Mouse (Mus musculus) stomach, embryonic 15.5 days (tissue): Measurements from ENCODE around the gene Bicc1. TPM values are rescaled to one million over a fixed set of nuclear protein-coding genes. Genes with fewer than 3 reads are reported as not detected.

Source experiments
- ATAC-seq: fragments of 200-750 bp; cut with Nextera tagmentation; 2 replicates; pipeline ENCODE4 v1.8.0; 2017; ENCODE audit warnings: low read depth, moderate number of reproducible peaks, moderate TSS enrichment; ENCODE audit not compliant: insufficient read depth, low FRiP score
- H3K27ac ChIP-seq: fragments of 300-500 bp; sonication (generic); 2 replicates; pipeline ENCODE4 v1.5.1; 2015; ENCODE audit warnings: mild to moderate bottlenecking, inconsistent platforms
- H3K27me3 ChIP-seq: fragments of 300-500 bp; sonication (generic); replicated peaks from 2 replicates; pipeline ENCODE4 v1.6.1; 2015; ENCODE audit warnings: inconsistent platforms
- H3K36me3 ChIP-seq: fragments of 300-500 bp; sonication (generic); 2 replicates; pipeline ENCODE4 v1.6.1; 2015; ENCODE audit warnings: inconsistent platforms
- H3K4me1 ChIP-seq: fragments of 300-500 bp; sonication (generic); 2 replicates; pipeline ENCODE4 v1.6.1; 2015; ENCODE audit warnings: inconsistent platforms
- H3K4me2 ChIP-seq: fragments of 300-500 bp; sonication (generic); 2 replicates; pipeline ENCODE4 v1.6.1; 2015; ENCODE audit warnings: mild to moderate bottlenecking, inconsistent platforms
- H3K4me3 ChIP-seq: fragments of 300-500 bp; sonication (generic); replicated peaks from 2 replicates; pipeline ENCODE4 v1.5.1; 2015; ENCODE audit warnings: inconsistent platforms
- H3K9ac ChIP-seq: fragments of 300-500 bp; sonication (generic); 2 replicates; pipeline ENCODE4 v1.6.1; 2015; ENCODE audit warnings: inconsistent platforms
- H3K9me3 ChIP-seq: fragments of 300-500 bp; sonication (generic); 2 replicates; pipeline ENCODE4 v1.6.1; 2016; ENCODE audit warnings: inconsistent platforms
- WGBS: fragments of 180-500 bp; shearing (Covaris S2); methylation state at CpG from one replicate; pipeline ENCODE4 v1.1.7; 2015; 5-methylcytosine and 5-hydroxymethylcytosine counted together
- polyA plus RNA-seq: library from polyadenylated mRNA; unstranded; fragments of >200 nt; fragmentation: Nextera tagmentation; extraction: Ambion mirVana; gene quantifications from 2 replicates; pipeline ENCODE4 v1.2.1, GENCODE M21; 2015

The Bicc1 gene
- polyA plus RNA-seq, 1 experiment from 2014 or later = 23.1 TPM

GRCm38 (mm10) chr10:71156569-71156968 lies 2.9 kb downstream of the Bicc1 start:
- H3K9me3 ChIP-seq = no peaks in the 10 kb centered on the region
- no peak for ATAC-seq
- no peak overlapping the region for H3K9ac ChIP-seq
- H3K36me3 ChIP-seq = no peaks in the 10 kb centered on the region
- H3K4me2 ChIP-seq = no peak overlapping the region
- H3K27ac ChIP-seq = no peak overlapping the region
- H3K27me3 ChIP-seq = peaks cover 12% of the 10 kb centered on the region; the same call in 1 of the 2 replicates
- 76% methylated on average over 5 of the region's 5 CpGs for WGBS
- H3K4me1 ChIP-seq = no peaks in the 10 kb centered on the region
- no peak overlapping the region for H3K4me3 ChIP-seq

GRCm38 (mm10) chr10:71153610-71154009 lies 5.9 kb downstream of the Bicc1 start:
- H3K27ac ChIP-seq = no peak overlapping the region

GRCm38 (mm10) chr10:71153138-71153537 lies 6.4 kb downstream of the Bicc1 start:
- H3K9ac ChIP-seq = no peak overlapping the region
- H3K27me3 ChIP-seq = no peaks in the 10 kb centered on the region
- no peak overlapping the region for H3K27ac ChIP-seq
- no peak; the same call in 1 of the 2 replicates for ATAC-seq
- no peak overlapping the region for H3K4me2 ChIP-seq
- H3K36me3 ChIP-seq = no peaks in the 10 kb centered on the region
- H3K9me3 ChIP-seq = no peaks in the 10 kb centered on the region
- no peaks in the 10 kb centered on the region for H3K4me1 ChIP-seq
- H3K4me3 ChIP-seq = no peak overlapping the region
- 82% methylated on average over 1 of the region's 1 CpGs for WGBS

More at GRCm38 (mm10) chr10:71153610-71154009, 5.9 kb downstream of the Bicc1 start:
- no peak overlapping the region for H3K9ac ChIP-seq
- 92% methylated on average over 6 of the region's 6 CpGs for WGBS
- no peaks in the 10 kb centered on the region for H3K9me3 ChIP-seq
- no peak overlapping the region for H3K4me3 ChIP-seq
- no peak for ATAC-seq
- no peaks in the 10 kb centered on the region for H3K27me3 ChIP-seq
- no peaks in the 10 kb centered on the region for H3K36me3 ChIP-seq
- no peak overlapping the region for H3K4me2 ChIP-seq
- no peaks in the 10 kb centered on the region for H3K4me1 ChIP-seq

GRCm38 (mm10) chr10:71150486-71150885 lies 9.0 kb downstream of the Bicc1 start:
- Histone ChIP-seq H3K27me3 (no peaks in the 10 kb centered on the region), H3K4me3 (no peak overlapping the region), H3K9me3 (no peaks in the 10 kb centered on the region), H3K4me2 (no peak overlapping the region), H3K9ac (no peak overlapping the region), H3K4me1 (peaks cover 8% of the 10 kb centered on the region; the same call in 1 of the 2 replicates), H3K36me3 (no peaks in the 10 kb centered on the region), H3K27ac (no peak overlapping the region)
- no peak for ATAC-seq
- 88% methylated on average over 2 of the region's 2 CpGs for WGBS

GRCm38 (mm10) chr10:71148951-71149603 lies 10.4 kb downstream of the Bicc1 start:
- H3K4me2 ChIP-seq = no peak overlapping the region
- H3K27me3 ChIP-seq = no peaks in the 10 kb centered on the region
- H3K9me3 ChIP-seq = no peaks in the 10 kb centered on the region
- H3K36me3 ChIP-seq = no peaks in the 10 kb centered on the region
- no peak overlapping the region for H3K4me3 ChIP-seq
- peaks cover 8% of the 10 kb centered on the region; the same call in 1 of the 2 replicates for H3K4me1 ChIP-seq
- 51% methylated on average over 5 of the region's 5 CpGs for WGBS
- H3K27ac ChIP-seq = no peak overlapping the region
- no peak for ATAC-seq
- H3K9ac ChIP-seq = no peak overlapping the region

GRCm38 (mm10) chr10:71148226-71148625 lies 11.3 kb downstream of the Bicc1 start:
- Histone ChIP-seq H3K4me2 (no peak overlapping the region), H3K9me3 (no peaks in the 10 kb centered on the region), H3K27ac (no peak overlapping the region), H3K9ac (no peak overlapping the region), H3K27me3 (no peaks in the 10 kb centered on the region), H3K36me3 (no peaks in the 10 kb centered on the region), H3K4me3 (no peak overlapping the region), H3K4me1 (peaks cover 8% of the 10 kb centered on the region; the same call in 1 of the 2 replicates)
- ATAC-seq = no peak
- WGBS = 91% methylated on average over 9 of the region's 9 CpGs

- Histone ChIP-seq H3K27ac (no peak overlapping the region), H3K36me3 (no peaks in the 10 kb centered on the region), H3K9ac (no peak overlapping the region), H3K9me3 (no peaks in the 10 kb centered on the region), H3K4me2 (no peak overlapping the region), H3K4me3 (no peak overlapping the region), H3K27me3 (no peaks in the 10 kb centered on the region), H3K4me1 (peaks cover 8% of the 10 kb centered on the region; the same call in 1 of the 2 replicates)
- no peak for ATAC-seq
- 68% methylated on average over 15 of the region's 15 CpGs for WGBS
Measured at GRCm38 (mm10) chr10:71146681-71147615, 12.6 kb downstream of the Bicc1 start.

GRCm38 (mm10) chr10:71145801-71146200 lies 13.7 kb downstream of the Bicc1 start:
- Histone ChIP-seq H3K4me1 (peaks cover 8% of the 10 kb centered on the region; the same call in 1 of the 2 replicates), H3K4me2 (no peak overlapping the region), H3K36me3 (no peaks in the 10 kb centered on the region), H3K9ac (no peak overlapping the region), H3K27ac (no peak overlapping the region), H3K9me3 (no peaks in the 10 kb centered on the region), H3K27me3 (no peaks in the 10 kb centered on the region), H3K4me3 (no peak overlapping the region)
- ATAC-seq = no peak
- 60% methylated on average over 11 of the region's 11 CpGs for WGBS

GRCm38 (mm10) chr10:71144191-71144590 lies 15.3 kb downstream of the Bicc1 start:
- Histone ChIP-seq H3K36me3 (no peaks in the 10 kb centered on the region), H3K27ac (no peak overlapping the region), H3K4me1 (peaks cover 8% of the 10 kb centered on the region; the same call in 1 of the 2 replicates), H3K9ac (no peak overlapping the region), H3K9me3 (no peaks in the 10 kb centered on the region), H3K4me3 (no peak overlapping the region), H3K4me2 (no peak overlapping the region), H3K27me3 (no peaks in the 10 kb centered on the region)
- ATAC-seq = no peak
- 83% methylated on average over 4 of the region's 4 CpGs for WGBS

- H3K9ac ChIP-seq = no peak overlapping the region
- no peaks in the 10 kb centered on the region for H3K27me3 ChIP-seq
- H3K4me2 ChIP-seq = no peak overlapping the region
- H3K4me1 ChIP-seq = peaks cover 8% of the 10 kb centered on the region; the same call in 1 of the 2 replicates
- no peaks in the 10 kb centered on the region for H3K9me3 ChIP-seq
- H3K4me3 ChIP-seq = no peak overlapping the region
- WGBS = 92% methylated on average over 2 of the region's 2 CpGs
- no peak for ATAC-seq
- no peak overlapping the region for H3K27ac ChIP-seq
- H3K36me3 ChIP-seq = no peaks in the 10 kb centered on the region
Measured at GRCm38 (mm10) chr10:71142568-71142967, 16.9 kb downstream of the Bicc1 start.

GRCm38 (mm10) chr10:71140281-71140845 lies 19.1 kb downstream of the Bicc1 start:
- 77% methylated on average over 6 of the region's 6 CpGs for WGBS
- H3K27ac ChIP-seq = 0 out of 2 replicates have a peak overlapping the region, but pooled peaks have one; percentile 35

GRCm38 (mm10) chr10:71138852-71139197 lies 20.7 kb downstream of the Bicc1 start:
- H3K4me1 ChIP-seq = no peaks in the 10 kb centered on the region; the same call in 1 of the 2 replicates
- H3K4me2 ChIP-seq = no peak overlapping the region
- H3K9ac ChIP-seq = no peak overlapping the region
- H3K4me3 ChIP-seq = no peak overlapping the region
- 94% methylated on average over 2 of the region's 2 CpGs for WGBS
- no peak overlapping the region for H3K27ac ChIP-seq
- no peaks in the 10 kb centered on the region for H3K9me3 ChIP-seq
- H3K36me3 ChIP-seq = no peaks in the 10 kb centered on the region
- no peaks in the 10 kb centered on the region for H3K27me3 ChIP-seq
- no peak for ATAC-seq

More at GRCm38 (mm10) chr10:71140281-71140845, 19.1 kb downstream of the Bicc1 start:
- Histone ChIP-seq H3K4me1 (no peaks in the 10 kb centered on the region; the same call in 1 of the 2 replicates), H3K9ac (no peak overlapping the region), H3K36me3 (no peaks in the 10 kb centered on the region), H3K27me3 (no peaks in the 10 kb centered on the region), H3K4me2 (no peak overlapping the region), H3K4me3 (no peak overlapping the region), H3K9me3 (no peaks in the 10 kb centered on the region)
- ATAC-seq = no peak
